Mouse (Mus musculus) forebrain, embryonic 11.5 days (tissue): Measurements from ENCODE around the gene Kidins220. TPM values are rescaled to one million over a fixed set of nuclear protein-coding genes. Genes with fewer than 3 reads are reported as not detected.

Experiments
- ATAC-seq: fragments of 200-750 bp; cut with Nextera tagmentation; replicated peaks from 2 replicates; pipeline ENCODE4 v1.8.0; 2017; ENCODE audit warnings: moderate TSS enrichment; ENCODE audit not compliant: low FRiP score
- DNase-seq: peaks from one replicate; pipeline ENCODE4 v3.0.0-alpha.2; 2017; ENCODE audit warnings: low spot score
- H3K27ac ChIP-seq: fragments of 300-500 bp; sonication (generic); 2 replicates; pipeline ENCODE4 v1.5.1; 2014; ENCODE audit warnings: low read depth, low read length
- H3K27me3 ChIP-seq: fragments of 300-500 bp; sonication (generic); 2 replicates; pipeline ENCODE4 v1.6.1; 2014; ENCODE audit warnings: mild to moderate bottlenecking, low read length, mixed read lengths; ENCODE audit not compliant: control insufficient read depth, insufficient read depth
- H3K36me3 ChIP-seq: fragments of 300-500 bp; sonication (generic); 2 replicates; pipeline ENCODE4 v1.6.1; 2014; ENCODE audit warnings: mild to moderate bottlenecking, low read length, moderate library complexity, mixed read lengths; ENCODE audit not compliant: control insufficient read depth, insufficient read depth
- H3K4me1 ChIP-seq: fragments of 300-500 bp; sonication (generic); replicated peaks from 2 replicates; pipeline ENCODE4 v1.6.1; 2014; ENCODE audit warnings: low read length, mixed read lengths; ENCODE audit not compliant: control insufficient read depth, insufficient read depth
- H3K4me2 ChIP-seq: fragments of 300-500 bp; sonication (generic); 2 replicates; pipeline ENCODE4 v1.6.1; 2014; ENCODE audit warnings: low read depth, mild to moderate bottlenecking, low read length, moderate library complexity, mixed read lengths; ENCODE audit not compliant: severe bottlenecking
- H3K4me3 ChIP-seq: fragments of 300-500 bp; sonication (generic); 2 replicates; pipeline ENCODE4 v1.5.1; 2014; ENCODE audit warnings: low read depth, low read length
- H3K9ac ChIP-seq: fragments of 300-500 bp; sonication (generic); 2 replicates; pipeline ENCODE4 v1.6.1; 2014; ENCODE audit warnings: low read length
- H3K9me3 ChIP-seq: fragments of 300-500 bp; sonication (generic); 2 replicates; pipeline ENCODE4 v1.6.1; 2016; ENCODE audit warnings: low read length, mixed read lengths; ENCODE audit not compliant: control insufficient read depth
- WGBS: fragments of 180-500 bp; shearing (Covaris S2); extraction: QIAGEN DNeasy Blood & Tissue Kit; methylation state at CpG from one replicate; pipeline ENCODE4 v1.1.7; 2014; 5-methylcytosine and 5-hydroxymethylcytosine counted together
- polyA plus RNA-seq: library from polyadenylated mRNA; unstranded; fragments of >200 nt; fragmentation: Nextera tagmentation; extraction: Ambion mirVana; gene quantifications from 2 replicates; pipeline ENCODE4 v1.2.1, GENCODE M21; 2014

The Kidins220 gene
- 45.4 and 47.2 TPM in 2 replicates for polyA plus RNA-seq

- 14% methylated on average over 29 of the region's 29 CpGs for WGBS
- peak; percentile 95 for DNase-seq
- Histone ChIP-seq H3K27ac (peak within 1 kb of the TSS; percentile 73; the same call in 1 of the 2 replicates), H3K27me3 (no peaks in the 10 kb centered on the region), H3K4me1 (no peaks in the 10 kb centered on the region; the same call in 1 of the 2 replicates), H3K9ac (peak within 1 kb of the TSS; percentile 74), H3K36me3 (no peaks in the 10 kb centered on the region), H3K4me2 (peak within 1 kb of the TSS; percentile 52), H3K4me3 (peak within 1 kb of the TSS; percentile 61), H3K9me3 (no peaks in the 10 kb centered on the region)
- ATAC-seq, result peak; percentile 93
Measured at GRCm38 (mm10) chr12:24974446-24975114, at the start of gene Kidins220. Gene Kidins220, plus strand, starts transcription at chr12:24974925.

GRCm38 (mm10) chr12:24925276-24925675, 49.4 kb upstream of the Kidins220 start:
- no peak for DNase-seq
- no peak overlapping the region for H3K9ac ChIP-seq

GRCm38 (mm10) chr12:24925684-24926083, 49.0 kb upstream of the Kidins220 start:
- H3K27ac ChIP-seq, result no peak overlapping the region
- no peak overlapping the region for H3K9ac ChIP-seq
- no peaks in the 10 kb centered on the region for H3K36me3 ChIP-seq
- no peak overlapping the region for H3K4me2 ChIP-seq
- H3K4me1 ChIP-seq, result 0 out of 2 replicates have a peak, but pooled peaks cover 2% of the 10 kb centered on the region
- H3K9me3 ChIP-seq, result no peaks in the 10 kb centered on the region
- no peak overlapping the region for H3K4me3 ChIP-seq
- H3K27me3 ChIP-seq, result no peaks in the 10 kb centered on the region
- WGBS, result 50% methylated on average over 4 of the region's 4 CpGs
- ATAC-seq, result no peak
- no peak for DNase-seq

More at GRCm38 (mm10) chr12:24925276-24925675, 49.4 kb upstream of the Kidins220 start:
- Histone ChIP-seq H3K9me3 (no peaks in the 10 kb centered on the region), H3K27ac (no peak overlapping the region), H3K27me3 (no peaks in the 10 kb centered on the region), H3K4me1 (0 out of 2 replicates have a peak, but pooled peaks cover 2% of the 10 kb centered on the region), H3K4me2 (no peak overlapping the region), H3K36me3 (no peaks in the 10 kb centered on the region), H3K4me3 (no peak overlapping the region)
- ATAC-seq, result no peak
- 86% methylated on average over 5 of the region's 5 CpGs for WGBS

- no peak overlapping the region for H3K4me3 ChIP-seq
- no peaks in the 10 kb centered on the region for H3K36me3 ChIP-seq
- no peak overlapping the region for H3K27ac ChIP-seq
- ATAC-seq, result no peak
- DNase-seq, result no peak
- H3K27me3 ChIP-seq, result no peaks in the 10 kb centered on the region
- H3K4me1 ChIP-seq, result 0 out of 2 replicates have a peak, but pooled peaks cover 2% of the 10 kb centered on the region
- 78% methylated on average over 18 of the region's 18 CpGs for WGBS
- H3K9ac ChIP-seq, result no peak overlapping the region
- H3K4me2 ChIP-seq, result no peak overlapping the region
- no peaks in the 10 kb centered on the region for H3K9me3 ChIP-seq
Measured at GRCm38 (mm10) chr12:24928051-24928748, 46.5 kb upstream of the Kidins220 start.

- no peak for DNase-seq
- no peak for ATAC-seq
- Histone ChIP-seq H3K27me3 (no peaks in the 10 kb centered on the region), H3K4me1 (0 out of 2 replicates have a peak, but pooled peaks cover 5% of the 10 kb centered on the region), H3K27ac (no peak overlapping the region), H3K4me2 (no peak overlapping the region), H3K9me3 (no peaks in the 10 kb centered on the region), H3K9ac (no peak overlapping the region), H3K4me3 (no peak overlapping the region), H3K36me3 (no peaks in the 10 kb centered on the region)
- WGBS, result 83% methylated on average over 7 of the region's 7 CpGs
Measured at GRCm38 (mm10) chr12:24929043-24929442, 45.7 kb upstream of the Kidins220 start.

- DNase-seq (no peak), ATAC-seq (no peak)
- no peak overlapping the region for H3K4me2 ChIP-seq
- no peaks in the 10 kb centered on the region for H3K36me3 ChIP-seq
- no peaks in the 10 kb centered on the region for H3K9me3 ChIP-seq
- 0 out of 2 replicates have a peak, but pooled peaks cover 5% of the 10 kb centered on the region for H3K4me1 ChIP-seq
- H3K27me3 ChIP-seq, result no peaks in the 10 kb centered on the region
- no peak overlapping the region for H3K4me3 ChIP-seq
- no peak overlapping the region for H3K27ac ChIP-seq
- H3K9ac ChIP-seq, result no peak overlapping the region
- WGBS, result 90% methylated on average over 3 of the region's 3 CpGs
Measured at GRCm38 (mm10) chr12:24930760-24931159, 44.0 kb upstream of the Kidins220 start.

GRCm38 (mm10) chr12:24932120-24932519, 42.6 kb upstream of the Kidins220 start:
- H3K4me3 ChIP-seq, result no peak overlapping the region
- H3K4me1 ChIP-seq, result 0 out of 2 replicates have a peak, but pooled peaks cover 5% of the 10 kb centered on the region
- H3K9ac ChIP-seq, result no peak overlapping the region
- 69% methylated on average over 6 of the region's 6 CpGs for WGBS
- no peak overlapping the region for H3K4me2 ChIP-seq
- no peaks in the 10 kb centered on the region for H3K36me3 ChIP-seq
- DNase-seq, result no peak
- ATAC-seq, result no peak
- no peaks in the 10 kb centered on the region for H3K27me3 ChIP-seq
- H3K27ac ChIP-seq, result no peak overlapping the region
- no peaks in the 10 kb centered on the region for H3K9me3 ChIP-seq

GRCm38 (mm10) chr12:24933206-24933775, 41.4 kb upstream of the Kidins220 start:
- ATAC-seq, result no peak

More at GRCm38 (mm10) chr12:24933206-24933775, 41.4 kb upstream of the Kidins220 start:
- no peak overlapping the region for H3K4me2 ChIP-seq
- no peaks in the 10 kb centered on the region for H3K27me3 ChIP-seq
- no peak overlapping the region for H3K4me3 ChIP-seq
- H3K4me1 ChIP-seq, result 0 out of 2 replicates have a peak, but pooled peaks cover 5% of the 10 kb centered on the region
- 81% methylated on average over 1 of the region's 1 CpGs for WGBS
- no peak overlapping the region for H3K9ac ChIP-seq
- H3K27ac ChIP-seq, result no peak overlapping the region
- H3K9me3 ChIP-seq, result no peaks in the 10 kb centered on the region
- no peaks in the 10 kb centered on the region for H3K36me3 ChIP-seq
- no peak for DNase-seq
